Mouse (Mus musculus): ENCODE measurements around the gene Zmiz1.
A peak's percentile ranks its signal among the peaks of the same experiment; 100 is the strongest.

- TF ChIP-seq POLR2A (IDR thresholded peaks at IDR 0.05; ENCODE audit: insufficient read length, low read depth) = no peak
- no peak for TF ChIP-seq CEBPB (IDR thresholded peaks at IDR 0.05; ENCODE audit: insufficient read depth, poor library complexity, severe bottlenecking)
- no peak for TF ChIP-seq TCF3 (IDR thresholded peaks at IDR 0.05; ENCODE audit: insufficient read length, low read depth)
- peak; percentile 66 for TF ChIP-seq USF1 (IDR thresholded peaks at IDR 0.05; ENCODE audit: low read depth)
Observed at GRCm38 (mm10) chr14:25586846-25587486, 128.0 kb downstream of the Zmiz1 start.
